Mouse (Mus musculus): ENCODE data around the gene Tulp1.
"Not testable (repeated sequence)": the region's sequence is repeated elsewhere in the genome, so short reads cannot be mapped to it uniquely, and the experiment has no call there.

The Tulp1 gene

DNA sequence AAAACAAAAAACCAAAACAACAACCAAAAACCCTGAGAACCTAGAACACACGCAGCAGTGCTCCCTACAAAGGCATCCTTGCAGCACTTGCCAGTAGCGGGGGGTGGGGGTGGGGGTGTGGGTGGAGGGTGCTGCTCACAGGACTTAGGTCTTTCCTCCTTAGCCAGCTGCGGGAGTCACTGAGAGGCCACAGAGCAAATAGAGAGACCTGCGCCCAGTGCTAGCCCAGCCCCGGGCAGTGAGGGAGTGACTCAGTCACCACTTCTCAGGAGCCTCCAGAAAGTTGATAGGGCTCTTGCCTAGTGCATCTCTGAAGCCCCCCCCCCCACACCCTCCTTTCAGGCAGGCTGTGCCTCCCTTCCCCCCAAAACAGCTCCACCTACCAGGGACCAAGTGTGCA lies 4.0 kb upstream of the Tulp1 start:
- no peak for DNase-seq (ENCODE audit: low read depth, low spot score)

DNA sequence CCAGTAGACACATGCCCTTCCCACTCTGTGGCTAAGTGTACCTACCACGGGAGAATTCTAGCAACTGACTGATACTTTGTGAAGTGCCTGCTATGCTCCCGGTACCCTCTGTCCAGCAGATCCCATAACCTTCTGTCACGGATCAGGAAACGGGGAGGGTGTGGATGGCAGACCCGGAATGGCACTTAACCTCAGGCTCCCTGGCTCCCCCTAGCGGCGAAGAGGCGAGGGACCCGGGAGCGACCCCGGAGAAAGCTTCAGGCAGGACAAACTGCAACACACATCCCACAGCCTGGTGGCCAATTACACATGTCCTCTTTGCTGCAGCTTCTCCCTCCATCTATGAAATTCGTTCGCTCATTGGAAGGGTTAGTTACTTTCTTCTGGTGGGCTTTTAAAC lies 3.4 kb upstream of the Tulp1 start:
- DNase-seq (ENCODE audit: low read depth, low spot score), result peak; percentile 82

DNA sequence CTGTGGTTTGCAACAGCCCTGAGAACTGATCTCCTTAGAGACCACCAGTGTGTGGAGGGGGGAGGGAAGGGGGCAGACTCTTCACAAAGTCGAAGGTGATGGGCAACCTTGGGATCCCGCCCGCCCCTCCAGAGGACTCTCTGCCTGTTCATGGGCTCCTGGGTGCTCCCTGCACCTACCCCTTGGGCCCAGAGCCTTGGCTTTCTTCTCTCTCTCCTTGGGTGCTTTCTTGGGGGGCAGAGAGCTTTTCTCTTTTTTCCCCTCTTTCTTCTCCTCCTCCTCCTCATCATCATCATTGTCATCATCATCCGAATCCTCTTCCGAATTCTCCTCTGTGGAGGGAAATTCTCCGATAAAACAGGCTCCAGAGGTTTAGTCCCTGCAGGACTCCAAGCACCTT lies 1.5 kb downstream of the Tulp1 start:
- no peak for DNase-seq (ENCODE audit: low read depth, low spot score)

- DNase-seq (ENCODE audit: low read depth, low spot score), result no peak
These were observed 2.2 kb downstream of the Tulp1 start for GRCm38 (mm10) chr17:28362653-28363292.

DNA sequence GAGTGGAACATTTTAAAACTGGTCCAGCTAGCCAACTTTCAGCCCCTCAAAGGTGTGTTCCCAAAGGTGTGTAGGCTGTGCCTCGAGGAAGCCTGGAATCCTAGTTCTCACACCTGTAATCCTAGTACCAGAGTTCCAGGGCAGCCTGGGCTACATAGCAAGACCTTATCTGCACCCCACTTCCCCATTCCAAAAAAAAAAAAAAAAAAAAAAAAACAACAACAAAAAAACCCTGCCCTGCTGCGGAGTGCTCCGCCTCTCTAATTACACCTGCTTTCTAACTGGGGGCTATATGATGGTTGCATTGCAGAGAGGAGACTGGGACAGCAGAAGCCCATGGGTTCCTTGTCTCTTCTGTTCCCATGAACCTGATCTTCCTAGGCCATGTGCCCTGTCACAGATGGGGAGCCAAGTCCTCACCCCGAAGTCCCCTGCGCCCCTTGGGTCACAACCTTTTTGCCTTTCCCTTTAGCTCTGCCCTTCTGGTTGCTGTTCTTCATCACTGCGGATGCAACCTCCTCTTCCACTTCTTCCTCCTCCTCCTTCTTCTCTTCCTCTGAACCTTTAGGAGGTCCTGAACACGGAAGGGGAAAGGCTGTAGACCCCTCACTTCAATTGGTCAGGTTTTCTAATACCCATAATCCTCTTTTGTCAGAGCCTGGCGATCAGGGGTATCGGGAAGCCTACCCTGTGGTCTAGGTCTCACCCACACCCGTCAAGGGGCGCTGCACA lies 2.9 kb downstream of the Tulp1 start:
- DNase-seq (ENCODE audit: low read depth, low spot score), result no peak

GRCm38 (mm10) chr17:28360531-28361277 lies 4.3 kb downstream of the Tulp1 start:
- DNase-seq (ENCODE audit: low read depth, low spot score), result no peak

GRCm38 (mm10) chr17:28358576-28359261 lies 6.3 kb downstream of the Tulp1 start:
- not testable (repeated sequence) for DNase-seq (ENCODE audit: low read depth, low spot score)

- DNase-seq (ENCODE audit: low read depth, low spot score), result no peak
These were observed 9.2 kb downstream of the Tulp1 start for GRCm38 (mm10) chr17:28355871-28356270.

GRCm38 (mm10) chr17:28352018-28352417 lies 13.0 kb downstream of the Tulp1 start:
- no peak for DNase-seq (ENCODE audit: low read depth, low spot score)

DNA sequence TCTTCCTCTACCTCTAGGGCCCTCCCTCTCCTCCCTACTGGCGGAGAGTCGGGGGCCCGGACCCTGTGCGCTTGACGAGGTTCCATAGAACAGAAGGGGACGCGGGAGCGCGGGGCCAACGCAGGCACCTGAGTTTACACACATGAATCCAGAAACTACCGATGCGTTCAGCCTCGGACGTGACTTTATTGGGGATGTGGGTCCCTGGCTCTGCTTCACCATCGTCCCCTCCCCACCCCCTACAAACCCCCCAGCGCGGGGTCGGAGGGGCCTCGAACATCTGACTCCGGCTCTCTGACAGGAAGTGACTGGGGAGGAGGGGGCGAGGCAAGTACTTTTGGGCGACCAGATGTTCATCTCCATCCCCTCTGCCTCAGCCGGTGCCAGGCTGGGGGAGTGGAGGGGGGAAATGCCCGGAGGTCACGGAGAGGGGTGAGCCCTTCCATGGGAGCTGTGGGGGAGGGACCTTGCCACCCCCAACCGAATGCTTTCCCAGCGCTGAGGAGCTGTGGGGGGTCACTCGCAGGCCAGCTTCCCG lies 13.6 kb downstream of the Tulp1 start:
- DNase-seq (ENCODE audit: low read depth, low spot score), result no peak

DNA sequence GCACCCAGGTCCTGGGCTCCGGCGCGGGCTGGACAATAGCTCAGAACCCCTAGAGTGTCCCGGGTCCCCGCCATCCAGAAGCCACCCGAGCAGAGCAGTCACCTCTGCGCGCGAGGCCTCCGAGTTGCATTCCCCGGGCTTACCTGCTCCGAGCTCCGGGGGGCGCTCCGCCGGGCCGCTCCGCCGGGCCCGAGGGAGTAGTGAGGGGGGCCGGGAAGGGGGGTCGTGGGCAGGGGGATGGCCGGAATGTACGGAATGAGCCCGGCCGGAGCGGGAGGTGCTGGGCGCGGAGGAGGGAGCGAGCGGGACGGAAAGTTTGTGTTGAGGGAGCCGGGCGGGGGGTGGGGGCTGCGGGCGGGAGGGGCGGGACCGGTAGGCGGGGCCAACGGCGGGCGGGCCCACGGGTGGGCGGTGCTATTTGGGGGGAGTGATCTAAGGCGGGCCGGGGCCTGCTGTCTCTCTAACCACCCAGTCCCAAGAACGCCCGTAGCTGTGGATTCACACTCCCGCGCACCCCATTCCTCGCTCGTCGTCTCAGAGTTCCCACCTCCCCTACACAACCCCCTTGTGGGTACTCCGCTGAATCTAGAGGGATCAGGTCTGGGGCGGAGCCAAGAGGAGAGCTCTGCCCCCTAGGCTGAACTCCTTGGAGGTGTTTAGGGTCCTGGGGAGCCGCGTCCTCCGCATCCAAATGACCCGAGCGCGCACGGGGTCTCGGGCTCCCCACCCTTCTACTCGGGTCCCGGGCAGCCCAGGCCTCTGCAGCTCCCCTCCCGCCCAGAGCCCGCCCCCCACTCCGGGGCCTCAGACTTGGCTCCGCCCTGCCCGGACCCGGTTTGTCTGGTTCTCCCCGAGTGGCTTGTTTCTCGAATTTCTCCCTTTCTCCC lies 14.3 kb downstream of the Tulp1 start, which contains the start of gene Tead3:
TSS of gene Tead3 (minus strand) at position 352 of the 887 bp plus-strand sequence.
- peak; percentile 81 for DNase-seq (ENCODE audit: low read depth, low spot score)

DNA sequence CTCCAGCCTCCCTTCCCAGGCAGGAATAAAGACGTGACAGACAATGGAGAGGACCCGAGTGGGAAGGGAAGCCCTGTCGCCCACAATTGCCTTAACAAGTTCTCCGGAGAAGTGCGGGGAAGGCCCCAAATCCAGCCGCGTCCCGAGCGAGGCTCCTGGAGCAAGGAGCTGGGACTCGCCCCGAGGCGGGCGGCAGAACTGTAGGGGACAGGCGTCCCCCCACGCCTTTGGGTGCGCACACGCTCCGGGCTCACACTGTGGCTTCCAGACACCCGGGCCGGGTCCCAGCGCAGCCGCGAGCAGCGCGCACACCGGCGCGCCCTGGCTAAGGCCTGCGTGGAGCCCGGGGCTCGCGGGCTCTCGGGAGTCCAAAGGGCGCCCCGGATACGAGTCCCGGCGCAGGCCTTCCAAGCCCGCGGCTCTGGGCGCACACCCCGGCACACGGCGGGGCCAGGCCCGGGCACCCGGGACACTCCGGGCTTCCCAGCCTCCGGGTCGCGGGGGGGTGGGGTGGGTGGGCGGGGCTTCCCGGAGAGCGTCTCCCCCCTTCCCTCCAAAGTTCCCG lies 15.0 kb downstream of the Tulp1 start:
- no peak for DNase-seq (ENCODE audit: low read depth, low spot score)

GRCm38 (mm10) chr17:28349264-28349880 lies 15.7 kb downstream of the Tulp1 start:
- DNase-seq (ENCODE audit: low read depth, low spot score), result no peak

DNA sequence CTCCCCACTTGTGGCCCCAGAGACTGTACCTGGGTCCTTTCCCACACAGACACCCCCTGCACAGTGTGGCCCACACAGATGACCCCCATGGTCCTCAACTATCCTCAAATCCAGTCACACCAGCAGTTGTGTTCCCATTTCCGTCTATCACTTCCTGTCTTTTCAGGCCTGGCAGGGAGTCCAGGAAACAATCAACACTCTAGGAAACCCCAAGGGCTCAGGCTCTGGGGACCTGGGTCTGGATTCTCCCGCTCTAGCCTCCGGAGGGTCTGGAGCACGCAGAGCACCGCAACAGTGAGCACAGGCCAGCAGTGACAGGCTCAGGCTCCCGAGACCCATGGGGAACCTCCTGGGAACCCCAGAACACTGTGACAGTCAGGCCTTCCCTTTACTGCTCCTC lies 16.8 kb downstream of the Tulp1 start:
- no peak for DNase-seq (ENCODE audit: low read depth, low spot score)

GRCm38 (mm10) chr17:28347327-28347726 lies 17.7 kb downstream of the Tulp1 start:
- DNase-seq (ENCODE audit: low read depth, low spot score), result no peak

- no peak for DNase-seq (ENCODE audit: low read depth, low spot score)
These were observed 19.1 kb downstream of the Tulp1 start for GRCm38 (mm10) chr17:28345882-28346281.

DNA sequence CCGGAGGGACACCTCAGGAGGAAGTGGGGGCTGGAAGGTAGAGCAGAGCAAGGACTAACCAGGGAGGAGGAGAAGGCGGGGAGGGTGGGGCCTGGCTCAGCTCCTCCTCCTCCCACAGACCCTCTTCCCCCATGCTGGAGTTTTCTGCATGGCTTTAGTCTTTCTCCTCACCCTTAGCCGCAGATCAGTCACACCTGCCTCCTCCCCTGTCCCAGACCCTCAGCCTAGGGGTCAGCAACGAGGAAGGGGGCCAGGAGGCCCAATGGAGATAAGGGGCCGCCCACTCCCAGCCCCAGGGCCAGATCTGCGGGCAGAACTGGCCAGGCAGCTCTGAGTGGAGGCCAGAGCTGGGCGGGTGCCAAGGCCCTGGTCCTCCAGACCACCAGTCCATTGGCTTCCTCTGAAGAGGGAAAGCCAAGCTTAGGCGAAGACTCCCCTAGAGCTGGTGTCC lies 19.7 kb downstream of the Tulp1 start:
- no peak for DNase-seq (ENCODE audit: low read depth, low spot score)

DNA sequence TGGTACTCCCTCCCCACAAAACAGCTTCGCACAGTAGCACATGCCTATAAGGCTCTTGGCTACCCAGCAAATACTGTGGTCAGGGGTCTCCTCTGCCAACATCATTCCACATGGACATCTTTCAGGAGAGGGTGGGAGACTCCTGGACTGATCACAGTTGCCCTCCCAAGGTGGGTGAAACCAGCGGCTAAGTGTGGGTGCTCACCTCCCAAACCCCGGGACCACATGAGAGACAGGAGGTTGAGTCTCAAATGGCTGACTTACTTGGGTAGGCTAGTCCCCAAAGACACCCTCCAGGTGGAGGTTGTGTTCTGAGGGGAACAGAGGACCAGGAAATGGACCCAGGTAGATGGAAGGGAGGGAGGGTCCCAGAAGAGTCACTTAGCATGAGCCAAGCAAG lies 20.4 kb downstream of the Tulp1 start:
- no peak for DNase-seq (ENCODE audit: low read depth, low spot score)

- no peak for DNase-seq (ENCODE audit: low read depth, low spot score)
These were observed 20.9 kb downstream of the Tulp1 start for GRCm38 (mm10) chr17:28344050-28344607.

Measured in mesoderm, embryonic 11.5 days (tissue).